Mouse (Mus musculus): Measurements from ENCODE around the gene Pex26.

GRCm38 (mm10) chr6:121197807-121198365, 14.4 kb downstream of the Pex26 start:
- TF ChIP-seq CTCF (conservative IDR thresholded peaks at IDR 0.05; ENCODE audit: insufficient read depth, insufficient read length, low read depth, low read length) (no peak), POLR2A (IDR thresholded peaks at IDR 0.05; ENCODE audit: low read depth, low read length) (no peak)
